Mouse (Mus musculus): Measurements from ENCODE around the gene CT030661.1. TPM values are rescaled to one million over a fixed set of nuclear protein-coding genes. Genes with fewer than 3 reads are reported as not detected.
"Not testable (repeated sequence)": the region's sequence is repeated elsewhere in the genome, so short reads cannot be mapped to it uniquely, and the experiment has no call there.

CT030661.1 gene
- 6.9 and 8.1 TPM in 2 replicates for total RNA-seq (2014; rRNA removed)
- polyA plus RNA-seq (2015; fragmentation: Nextera tagmentation; extraction: Ambion mirVana) = 9.6 and 10.1 TPM in 2 replicates

GRCm38 (mm10) chr17:22314730-22315226 is at the start of gene CT030661.1:
Gene CT030661.1, minus strand, starts transcription at chr17:22314837.
- not testable (repeated sequence) for H3K27me3 ChIP-seq (ENCODE audit: insufficient read depth, low read length); H3K9me3 ChIP-seq (ENCODE audit: low read length); H3K36me3 ChIP-seq (ENCODE audit: insufficient read depth, low read length); H3K4me1 ChIP-seq (ENCODE audit: insufficient read depth, low read length)
- DNase-seq (ENCODE audit: low spot score) (peak; percentile 99), ATAC-seq (ENCODE audit: low FRiP score) (peak; percentile 99)
- peak within 1 kb of the TSS; percentile 65 for H3K27ac ChIP-seq (ENCODE audit: low read depth, low read length)
- H3K9ac ChIP-seq (replicated peaks; ENCODE audit: low read length, poor library complexity, severe bottlenecking) = peak within 1 kb of the TSS; percentile 54; the same call in 1 of the 2 replicates
- peak; percentile 40; the same call in 1 of the 2 replicates for TF ChIP-seq CTCF (IDR thresholded peaks at IDR 0.05)
- WGBS = under 1% methylated on average over 20 of the region's 20 CpGs
- peak within 1 kb of the TSS; percentile 50 for H3K4me3 ChIP-seq (ENCODE audit: low read depth, low read length)
- H3K4me2 ChIP-seq (ENCODE audit: low read depth, low read length, poor library complexity, severe bottlenecking) = peak within 1 kb of the TSS; percentile 42

- WGBS = 95% methylated on average over 3 of the region's 3 CpGs
- TF ChIP-seq CTCF (IDR thresholded peaks at IDR 0.05) = no peak
- Histone ChIP-seq H3K4me2 (ENCODE audit: low read depth, low read length, poor library complexity, severe bottlenecking) (no peak overlapping the region), H3K4me1 (ENCODE audit: insufficient read depth, low read length) (no peaks in the 10 kb centered on the region), H3K27me3 (ENCODE audit: insufficient read depth, low read length) (no peaks in the 10 kb centered on the region), H3K9me3 (ENCODE audit: low read length) (peaks cover 5% of the 10 kb centered on the region), H3K4me3 (ENCODE audit: low read depth, low read length) (no peak overlapping the region), H3K9ac (replicated peaks; ENCODE audit: low read length, poor library complexity, severe bottlenecking) (no peak overlapping the region), H3K36me3 (ENCODE audit: insufficient read depth, low read length) (no peaks in the 10 kb centered on the region), H3K27ac (ENCODE audit: low read depth, low read length) (no peak overlapping the region)
- DNase-seq (ENCODE audit: low spot score) (no peak), ATAC-seq (ENCODE audit: low FRiP score) (no peak)
Observed at GRCm38 (mm10) chr17:22363895-22364294, 49.3 kb upstream of the CT030661.1 start.

GRCm38 (mm10) chr17:22361101-22361781 is 46.6 kb upstream of the CT030661.1 start, which contains the start of the genes Zfp944 and Zfp758:
Gene Zfp944, minus strand, starts transcription at chr17:22361400.
Gene Zfp758, plus strand, starts transcription at chr17:22361453.
- H3K27ac ChIP-seq (ENCODE audit: low read depth, low read length); H3K36me3 ChIP-seq (ENCODE audit: insufficient read depth, low read length); H3K4me1 ChIP-seq (ENCODE audit: insufficient read depth, low read length); H3K9me3 ChIP-seq (ENCODE audit: low read length); H3K27me3 ChIP-seq (ENCODE audit: insufficient read depth, low read length): not testable (repeated sequence)
- H3K4me2 ChIP-seq (ENCODE audit: low read depth, low read length, poor library complexity, severe bottlenecking) = peak within 1 kb of the TSS; percentile 48
- under 1% methylated on average over 27 of the region's 43 CpGs for WGBS
- peak within 1 kb of the TSS; percentile 53 for H3K4me3 ChIP-seq (ENCODE audit: low read depth, low read length)
- peak within 1 kb of the TSS; percentile 42 for H3K9ac ChIP-seq (replicated peaks; ENCODE audit: low read length, poor library complexity, severe bottlenecking)
- ATAC-seq (ENCODE audit: low FRiP score) (peak; percentile 95), DNase-seq (ENCODE audit: low spot score) (peak; percentile 30)

GRCm38 (mm10) chr17:22360572-22360971 is 45.9 kb upstream of the CT030661.1 start:
- Histone ChIP-seq H3K27ac (ENCODE audit: low read depth, low read length) (no peak overlapping the region), H3K27me3 (ENCODE audit: insufficient read depth, low read length) (no peaks in the 10 kb centered on the region), H3K4me1 (ENCODE audit: insufficient read depth, low read length) (no peaks in the 10 kb centered on the region), H3K4me3 (ENCODE audit: low read depth, low read length) (peak overlapping the region; percentile 53), H3K9me3 (ENCODE audit: low read length) (no peaks in the 10 kb centered on the region), H3K36me3 (ENCODE audit: insufficient read depth, low read length) (no peaks in the 10 kb centered on the region), H3K4me2 (ENCODE audit: low read depth, low read length, poor library complexity, severe bottlenecking) (peak overlapping the region; percentile 48), H3K9ac (replicated peaks; ENCODE audit: low read length, poor library complexity, severe bottlenecking) (peak overlapping the region; percentile 39)
- no peak for TF ChIP-seq CTCF (IDR thresholded peaks at IDR 0.05)
- no peak for DNase-seq (ENCODE audit: low spot score)
- WGBS = 24% methylated on average over 5 of the region's 5 CpGs
- no peak for ATAC-seq (ENCODE audit: low FRiP score)

- H3K9ac ChIP-seq (replicated peaks; ENCODE audit: low read length, poor library complexity, severe bottlenecking) = no peak overlapping the region
- ATAC-seq (ENCODE audit: low FRiP score) = no peak
- no peaks in the 10 kb centered on the region for H3K9me3 ChIP-seq (ENCODE audit: low read length)
- H3K27ac ChIP-seq (ENCODE audit: low read depth, low read length) = no peak overlapping the region
- H3K4me3 ChIP-seq (ENCODE audit: low read depth, low read length) = no peak overlapping the region
- H3K4me2 ChIP-seq (ENCODE audit: low read depth, low read length, poor library complexity, severe bottlenecking) = no peak overlapping the region
- DNase-seq (ENCODE audit: low spot score) = peak; percentile 42
- no peaks in the 10 kb centered on the region for H3K4me1 ChIP-seq (ENCODE audit: insufficient read depth, low read length)
- TF ChIP-seq CTCF (IDR thresholded peaks at IDR 0.05) = peak; percentile 78
- H3K36me3 ChIP-seq (ENCODE audit: insufficient read depth, low read length) = no peaks in the 10 kb centered on the region
- H3K27me3 ChIP-seq (ENCODE audit: insufficient read depth, low read length) = no peaks in the 10 kb centered on the region
Observed at GRCm38 (mm10) chr17:22352794-22353193, 38.2 kb upstream of the CT030661.1 start.

GRCm38 (mm10) chr17:22315247-22315646 is 610 bp upstream of the CT030661.1 start:
- not testable (repeated sequence) for DNase-seq (ENCODE audit: low spot score); H3K36me3 ChIP-seq (ENCODE audit: insufficient read depth, low read length); H3K9me3 ChIP-seq (ENCODE audit: low read length); H3K27ac ChIP-seq (ENCODE audit: low read depth, low read length); H3K4me1 ChIP-seq (ENCODE audit: insufficient read depth, low read length); H3K27me3 ChIP-seq (ENCODE audit: insufficient read depth, low read length); ATAC-seq (ENCODE audit: low FRiP score); H3K9ac ChIP-seq (replicated peaks; ENCODE audit: low read length, poor library complexity, severe bottlenecking)
- Histone ChIP-seq H3K4me3 (ENCODE audit: low read depth, low read length) (peak overlapping the region; percentile 50), H3K4me2 (ENCODE audit: low read depth, low read length, poor library complexity, severe bottlenecking) (peak overlapping the region; percentile 42)
- 16% methylated on average over 2 of the region's 2 CpGs for WGBS

GRCm38 (mm10) chr17:22314219-22314618 is 418 bp downstream of the CT030661.1 start:
- ATAC-seq (ENCODE audit: low FRiP score) = peak; percentile 75
- H3K9ac ChIP-seq (replicated peaks; ENCODE audit: low read length, poor library complexity, severe bottlenecking); H3K9me3 ChIP-seq (ENCODE audit: low read length); H3K27ac ChIP-seq (ENCODE audit: low read depth, low read length); H3K36me3 ChIP-seq (ENCODE audit: insufficient read depth, low read length); DNase-seq (ENCODE audit: low spot score); H3K4me1 ChIP-seq (ENCODE audit: insufficient read depth, low read length); H3K27me3 ChIP-seq (ENCODE audit: insufficient read depth, low read length): not testable (repeated sequence)
- Histone ChIP-seq H3K4me2 (ENCODE audit: low read depth, low read length, poor library complexity, severe bottlenecking) (peak overlapping the region; percentile 42), H3K4me3 (ENCODE audit: low read depth, low read length) (peak overlapping the region; percentile 50)
- 0% methylated on average over 3 of the region's 3 CpGs for WGBS
